Mouse (Mus musculus): ENCODE measurements around the gene Mrpl53. TPM values are rescaled to one million over a fixed set of nuclear protein-coding genes. Genes with fewer than 3 reads are reported as not detected.

The Mrpl53 gene
- polyA plus RNA-seq, 1 experiment, result 82.0 TPM

Other genes with a start within 250 kb of the Mrpl53 start
- 0.29 and 0.34 TPM in 2 replicates for gene Sema4f, start 169.3 kb upstream of the Mrpl53 start, polyA plus RNA-seq (2012; rRNA removed)
- 0.06 and 1.3 TPM in 2 replicates for gene M1ap, start 162.1 kb upstream of the Mrpl53 start, polyA plus RNA-seq (2012; rRNA removed)
- gene Dok1, start 75.6 kb upstream of the Mrpl53 start, polyA plus RNA-seq (2012; rRNA removed), result 2.2 and 6.1 TPM in 2 replicates
- gene Loxl3, start 74.9 kb upstream of the Mrpl53 start, polyA plus RNA-seq (2012; rRNA removed), result 1.4 and 2.5 TPM in 2 replicates
- 392 and 694 TPM in 2 replicates for gene Aup1, start 54.5 kb upstream of the Mrpl53 start, polyA plus RNA-seq (2012; rRNA removed)
- gene Htra2, start 53.8 kb upstream of the Mrpl53 start, polyA plus RNA-seq (2012; rRNA removed), result 15.0 and 24.3 TPM in 2 replicates
- 22.1 and 48.6 TPM in 2 replicates for gene Dqx1, start 51.2 kb upstream of the Mrpl53 start, polyA plus RNA-seq (2012; rRNA removed)
- gene Tlx2, start 38.7 kb upstream of the Mrpl53 start, polyA plus RNA-seq (2012; rRNA removed), result 3.5 and 4.9 TPM in 2 replicates
- gene Pcgf1, start 31.2 kb upstream of the Mrpl53 start, polyA plus RNA-seq (2012; rRNA removed), result 6.4 and 9.9 TPM in 2 replicates
- gene Lbx2, start 22.7 kb upstream of the Mrpl53 start, polyA plus RNA-seq (2012; rRNA removed), result 0.42 and 0.91 TPM in 2 replicates
- 4.9 and 7.5 TPM in 2 replicates for gene Ccdc142, start 7.4 kb upstream of the Mrpl53 start, polyA plus RNA-seq (2012; rRNA removed)
- 3.2 and 4.2 TPM in 2 replicates for gene Gm42688, start 7.4 kb upstream of the Mrpl53 start, polyA plus RNA-seq (2012; rRNA removed)
- 34.2 and 45.6 TPM in 2 replicates for gene Mogs, start 6.5 kb downstream of the Mrpl53 start, polyA plus RNA-seq (2012; rRNA removed)
- gene Wbp1, start 12.5 kb downstream of the Mrpl53 start, polyA plus RNA-seq (2012; rRNA removed), result 91.6 and 183 TPM in 2 replicates
- gene Ino80b, start 16.4 kb downstream of the Mrpl53 start, polyA plus RNA-seq (2012; rRNA removed), result 30.3 and 70.3 TPM in 2 replicates
- 47.3 and 179 TPM in 2 replicates for gene Rtkn, start 26.4 kb downstream of the Mrpl53 start, polyA plus RNA-seq (2012; rRNA removed)
- 0.90 and 1.3 TPM in 2 replicates for gene Wdr54, start 47.4 kb downstream of the Mrpl53 start, polyA plus RNA-seq (2012; rRNA removed)
- gene 1700003E16Rik, start 47.4 kb downstream of the Mrpl53 start, polyA plus RNA-seq (2012; rRNA removed), result 0.09 TPM in 1 of 2 replicates, not detected in the other
- gene Dctn1, start 56.9 kb downstream of the Mrpl53 start, polyA plus RNA-seq (2012; rRNA removed), result 77.1 and 168 TPM in 2 replicates
- gene Slc4a5, start 110.8 kb downstream of the Mrpl53 start, polyA plus RNA-seq (2012; rRNA removed), result 10.0 and 11.4 TPM in 2 replicates
- 2.8 and 3.3 TPM in 2 replicates for gene Mthfd2, start 216.9 kb downstream of the Mrpl53 start, polyA plus RNA-seq (2012; rRNA removed)
- 4.1 and 19.5 TPM in 2 replicates for gene Mob1a, start 217.0 kb downstream of the Mrpl53 start, polyA plus RNA-seq (2012; rRNA removed)
- gene Bola3, start 240.1 kb downstream of the Mrpl53 start, polyA plus RNA-seq (2012; rRNA removed), result 4.4 and 7.3 TPM in 2 replicates